Mouse (Mus musculus) heart, postnatal 0 days (tissue): ENCODE measurements around the gene Drg1.

ENCODE experiments used
- CTCF ChIP-seq: IDR thresholded peaks from 2 replicates; pipeline ENCODE4 v1.5.1; 2016; ENCODE audit warnings: antibody characterized with exemption, control low read depth, low read depth
- EP300 ChIP-seq: IDR thresholded peaks from 2 replicates; pipeline ENCODE4 v1.6.1; 2016; ENCODE audit warnings: antibody characterized with exemption, low read depth

DNA sequence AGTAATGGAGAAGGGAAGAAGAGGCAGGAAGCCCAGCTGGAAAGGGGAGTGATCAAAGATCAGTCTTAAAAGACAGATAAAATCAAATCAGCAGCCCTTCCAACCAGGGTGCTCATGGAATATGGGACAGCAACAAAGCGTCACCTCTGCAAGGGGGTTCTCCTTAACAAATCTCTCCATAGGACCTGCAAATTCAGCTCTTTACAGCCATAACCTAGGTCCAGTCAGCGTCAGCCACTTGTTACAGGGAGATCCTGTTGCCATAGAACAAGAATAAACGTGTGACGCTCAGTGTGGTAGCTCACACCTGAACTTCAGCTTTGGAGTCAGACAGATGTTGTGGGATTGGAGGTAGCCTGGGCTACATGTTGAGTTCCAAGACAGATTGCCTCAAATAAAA lies 3.0 kb upstream of the Drg1 start:
- TF ChIP-seq CTCF (no peak), EP300 (no peak)
